Mouse (Mus musculus) urinary bladder, postnatal 0 days (tissue): Measurements from ENCODE around the gene Xrcc6. TPM values are rescaled to one million over a fixed set of nuclear protein-coding genes. Genes with fewer than 3 reads are reported as not detected.

Experiments used
- polyA plus RNA-seq: library from polyadenylated mRNA; unstranded; fragments of >200 nt; fragmentation: Nextera tagmentation; extraction: Ambion mirVana; gene quantifications from 2 replicates; pipeline ENCODE4 v1.2.1, GENCODE M21; 2015

The Xrcc6 gene
- polyA plus RNA-seq, result 31.5 and 34.8 TPM in 2 replicates

GRCm38 (mm10) chr15:81987646-81988045 is at the start of gene Xrcc6:
Gene Xrcc6 (plus strand): TSS chr15:81987835.

GRCm38 (mm10) chr15:81960171-81961077 is 27.2 kb upstream of the Xrcc6 start, which contains the start of gene Pmm1:
Gene Pmm1 (minus strand): TSS chr15:81960930.

GRCm38 (mm10) chr15:81980321-81980720 is 7.3 kb upstream of the Xrcc6 start, which contains the start of gene 1700029P11Rik:
Gene 1700029P11Rik (plus strand): TSS chr15:81980540.

GRCm38 (mm10) chr15:82033762-82034161 is 46.1 kb downstream of the Xrcc6 start, which contains the start of gene Desi1:
Gene Desi1 (minus strand): TSS chr15:82033862.

GRCm38 (mm10) chr15:82047080-82047883 is 59.6 kb downstream of the Xrcc6 start, which contains the start of gene Snu13:
Gene Snu13 (minus strand): TSS chr15:82047598.

GRCm38 (mm10) chr15:82058719-82059201 is 71.1 kb downstream of the Xrcc6 start, which contains the start of gene 4930407I10Rik:
Gene 4930407I10Rik (plus strand): TSS chr15:82059151.

GRCm38 (mm10) chr15:82069898-82070297 is 82.3 kb downstream of the Xrcc6 start, which contains the start of gene Mei1:
Gene Mei1 (plus strand): TSS chr15:82069996.

Other genes with a start within 250 kb of the Xrcc6 start
- 10.9 and 13.8 TPM in 2 replicates for gene Zc3h7b, start 242.8 kb upstream of the Xrcc6 start, polyA plus RNA-seq
- gene Rangap1, start 242.3 kb upstream of the Xrcc6 start, polyA plus RNA-seq, result 27.8 and 34.2 TPM in 2 replicates
- 15.8 and 17.3 TPM in 2 replicates for gene Tef, start 185.4 kb upstream of the Xrcc6 start, polyA plus RNA-seq
- 14.3 and 16.8 TPM in 2 replicates for gene Tob2, start 129.0 kb upstream of the Xrcc6 start, polyA plus RNA-seq
- 63.1 and 72.5 TPM in 2 replicates for gene Phf5a, start 115.9 kb upstream of the Xrcc6 start, polyA plus RNA-seq
- 122 and 139 TPM in 2 replicates for gene Aco2, start 115.5 kb upstream of the Xrcc6 start, polyA plus RNA-seq
- gene Polr3h, start 61.6 kb upstream of the Xrcc6 start, polyA plus RNA-seq, result 50.2 and 53.4 TPM in 2 replicates
- gene Csdc2, start 51.1 kb upstream of the Xrcc6 start, polyA plus RNA-seq, result 33.4 and 35.6 TPM in 2 replicates
- 33.4 and 34.9 TPM in 2 replicates for gene Pmm1, start 26.9 kb upstream of the Xrcc6 start, polyA plus RNA-seq
- not detected in 2 replicates for gene 1700029P11Rik, start 7.3 kb upstream of the Xrcc6 start, polyA plus RNA-seq
- gene Desi1, start 46.0 kb downstream of the Xrcc6 start, polyA plus RNA-seq, result 15.0 and 17.9 TPM in 2 replicates
- gene Snu13, start 59.8 kb downstream of the Xrcc6 start, polyA plus RNA-seq, result 127 and 135 TPM in 2 replicates
- not detected in 2 replicates for gene 4930407I10Rik, start 71.3 kb downstream of the Xrcc6 start, polyA plus RNA-seq
- 0.31 and 0.35 TPM in 2 replicates for gene Mei1, start 82.2 kb downstream of the Xrcc6 start, polyA plus RNA-seq
- 10.0 and 11.2 TPM in 2 replicates for gene Ccdc134, start 140.1 kb downstream of the Xrcc6 start, polyA plus RNA-seq
- gene Srebf2, start 159.3 kb downstream of the Xrcc6 start, polyA plus RNA-seq, result 109 and 175 TPM in 2 replicates
- gene Shisa8, start 225.0 kb downstream of the Xrcc6 start, polyA plus RNA-seq, result 0.10 TPM in 1 of 2 replicates, not detected in the other
- gene Tnfrsf13c, start 236.5 kb downstream of the Xrcc6 start, polyA plus RNA-seq, result not detected in 2 replicates